Mouse (Mus musculus): ENCODE measurements around the gene Vps13d.

- no peak for TF ChIP-seq POLR2A (IDR thresholded peaks at IDR 0.05; ENCODE audit: insufficient read depth, low read length)
- TF ChIP-seq CTCF (IDR thresholded peaks at IDR 0.05; ENCODE audit: low read depth, low read length), result no peak
These were observed 192.1 kb downstream of the Vps13d start for GRCm38 (mm10) chr4:145002733-145003132.
